Mouse (Mus musculus) heart, adult 2 months (tissue): ENCODE results near the gene Akap10.

ENCODE experiments used
- CTCF ChIP-seq: fragments of 200-600 bp; IDR thresholded peaks from 2 replicates; pipeline ENCODE4 v1.8.1; 2022; ENCODE audit warnings: antibody characterized with exemption, mild to moderate bottlenecking, moderate library complexity
- EP300 ChIP-seq: fragments of 200-500 bp; IDR thresholded peaks from 2 replicates; pipeline ENCODE4 v1.6.1; 2011; ENCODE audit warnings: low read depth, low read length, control low read depth; ENCODE audit not compliant: insufficient read depth
- POLR2A ChIP-seq: fragments of 200-500 bp; IDR thresholded peaks from 2 replicates; pipeline ENCODE4 v1.6.1; 2011; ENCODE audit warnings: mild to moderate bottlenecking, low read depth, low read length, control low read depth; ENCODE audit not compliant: insufficient read depth

DNA sequence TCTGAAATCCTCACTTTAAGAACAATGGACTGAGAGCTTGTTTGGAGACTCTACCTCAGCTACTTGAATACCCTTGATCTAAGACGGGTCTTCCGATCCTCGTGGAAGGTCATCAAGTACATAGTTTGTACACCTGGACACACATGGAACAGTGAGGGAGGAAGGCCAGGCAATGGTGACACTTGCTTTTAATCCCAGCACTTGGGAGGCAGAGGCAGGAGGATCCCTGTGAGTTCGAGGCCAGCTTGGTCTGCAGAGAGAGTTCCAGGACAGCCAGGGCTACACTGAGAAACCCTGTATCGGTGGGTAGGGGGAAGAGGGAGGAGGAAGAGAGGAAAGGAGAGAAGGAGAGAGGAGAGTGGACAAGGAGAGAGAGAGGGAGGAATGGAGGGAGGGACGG is 25.9 kb upstream of the Akap10 start:
- TF ChIP-seq CTCF (no peak), EP300 (no peak), POLR2A (no peak)
